Mouse (Mus musculus): ENCODE measurements around the gene Dusp2.
A peak's percentile ranks its signal among the peaks of the same experiment; 100 is the strongest.
"Not testable (repeated sequence)": the region's sequence is repeated elsewhere in the genome, so short reads cannot be mapped to it uniquely, and the experiment has no call there.

Gene Dusp2

GRCm38 (mm10) chr2:127335767-127336496, at the start of gene Dusp2:
Gene Dusp2, plus strand, starts transcription at chr2:127336159.
- DNase-seq (ENCODE audit: low spot score in 2 of 2): peak in 1 of 2 experiments; percentile 55

DNA sequence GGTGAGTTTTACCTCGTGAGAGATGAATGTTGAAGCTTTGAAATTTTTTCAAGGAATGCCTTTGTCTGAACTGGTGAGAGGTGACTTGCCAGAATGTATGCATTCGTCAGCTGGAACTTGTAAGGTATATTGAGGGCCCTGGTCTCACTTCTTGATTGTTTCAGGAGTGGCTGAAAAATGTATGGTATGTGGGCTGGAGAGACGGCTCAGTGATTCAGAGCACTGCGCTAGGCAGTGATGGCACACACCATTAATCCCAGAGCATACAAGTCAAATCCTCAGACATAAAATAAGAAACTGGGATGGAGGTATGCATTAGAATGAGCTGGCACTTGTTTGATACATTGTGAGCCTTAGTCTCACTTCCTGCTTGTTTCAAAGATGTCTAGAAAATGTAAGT, 43.7 kb upstream of the Dusp2 start:
- DNase-seq (ENCODE audit: low spot score in 2 of 2): no peak

DNA sequence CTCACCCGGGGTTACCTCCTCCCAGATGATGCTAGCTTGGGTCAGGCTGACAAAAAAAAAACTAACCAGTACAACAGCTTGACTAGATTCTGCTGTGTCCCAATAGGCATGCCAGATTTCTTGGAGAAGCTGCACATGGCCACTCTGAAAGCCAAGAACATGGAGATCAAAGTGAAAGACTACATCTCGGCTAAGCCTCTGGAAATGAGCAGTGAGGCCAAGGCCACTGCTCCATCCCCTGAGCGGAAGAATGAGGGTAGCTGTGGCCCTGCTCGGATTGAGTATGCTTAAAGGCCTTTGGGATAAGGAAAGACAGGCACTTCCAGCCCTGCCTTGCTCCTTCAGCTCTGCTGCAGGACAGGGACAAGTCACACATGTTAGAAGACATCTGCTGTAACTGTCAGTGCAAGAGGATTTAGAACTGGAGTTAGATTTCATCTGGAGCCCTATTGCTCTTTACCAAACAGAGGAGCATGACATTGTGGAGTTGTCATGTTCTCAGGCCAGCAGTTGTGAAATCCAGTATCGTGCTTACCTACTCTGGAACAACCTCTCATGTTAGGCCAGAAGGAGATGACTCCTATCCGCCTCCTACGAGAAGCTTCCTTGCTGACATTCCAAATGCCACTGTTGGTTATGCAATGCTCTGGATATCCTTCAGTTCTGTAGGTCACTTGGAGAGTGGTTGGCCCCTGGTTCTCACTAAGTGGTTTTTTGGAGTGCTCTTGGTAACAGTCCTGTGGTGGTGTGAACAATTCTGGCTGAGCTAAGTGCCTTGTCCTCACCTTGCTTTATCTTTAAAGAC, 38.8 kb upstream of the Dusp2 start:
- DNase-seq (ENCODE audit: low spot score in 2 of 2): no peak

GRCm38 (mm10) chr2:127298056-127298455, 37.9 kb upstream of the Dusp2 start:
- DNase-seq (ENCODE audit: low spot score in 2 of 2): no peak

DNA sequence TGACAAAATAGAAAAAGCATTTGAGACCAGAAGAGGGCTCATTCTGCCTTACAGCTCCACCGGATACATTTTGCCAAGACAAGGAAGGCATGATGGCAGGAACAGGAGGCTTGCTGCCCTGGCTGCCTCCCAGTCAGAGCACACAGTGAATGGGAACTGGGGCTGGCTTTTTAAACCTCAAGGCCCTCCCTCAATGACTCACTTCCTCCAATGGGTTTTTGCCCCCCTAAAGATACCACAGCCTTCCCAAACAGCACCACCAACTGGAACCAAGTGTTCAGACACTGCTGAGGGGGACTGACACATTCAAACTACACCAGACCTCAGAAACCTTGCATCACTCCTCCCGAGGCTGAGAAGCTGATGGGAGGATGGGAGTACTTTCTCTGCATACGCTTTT, 35.3 kb upstream of the Dusp2 start:
- no peak for DNase-seq (ENCODE audit: low spot score in 2 of 2)

GRCm38 (mm10) chr2:127301883-127302282, 34.1 kb upstream of the Dusp2 start:
- DNase-seq (ENCODE audit: low spot score in 2 of 2): no peak

DNA sequence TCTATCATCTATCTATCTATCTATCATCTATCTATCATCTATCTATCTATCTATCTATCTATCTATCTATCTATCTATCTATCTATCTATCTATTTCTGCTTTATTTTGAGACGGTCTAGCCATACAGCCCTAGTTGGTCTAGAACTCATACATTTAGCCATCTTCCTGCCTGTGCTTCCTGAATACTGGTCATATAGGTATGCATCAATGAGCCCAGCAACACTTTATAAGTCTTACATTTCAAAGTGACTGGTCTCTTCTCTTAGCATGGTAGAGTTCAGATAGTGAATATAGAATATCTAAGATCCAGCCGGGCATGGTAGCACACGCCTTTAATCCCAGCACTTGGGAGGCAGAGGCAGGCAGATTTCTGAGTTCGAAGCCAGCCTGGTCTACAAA, 31.8 kb upstream of the Dusp2 start:
- DNase-seq (ENCODE audit: low spot score in 2 of 2): not testable (repeated sequence)

DNA sequence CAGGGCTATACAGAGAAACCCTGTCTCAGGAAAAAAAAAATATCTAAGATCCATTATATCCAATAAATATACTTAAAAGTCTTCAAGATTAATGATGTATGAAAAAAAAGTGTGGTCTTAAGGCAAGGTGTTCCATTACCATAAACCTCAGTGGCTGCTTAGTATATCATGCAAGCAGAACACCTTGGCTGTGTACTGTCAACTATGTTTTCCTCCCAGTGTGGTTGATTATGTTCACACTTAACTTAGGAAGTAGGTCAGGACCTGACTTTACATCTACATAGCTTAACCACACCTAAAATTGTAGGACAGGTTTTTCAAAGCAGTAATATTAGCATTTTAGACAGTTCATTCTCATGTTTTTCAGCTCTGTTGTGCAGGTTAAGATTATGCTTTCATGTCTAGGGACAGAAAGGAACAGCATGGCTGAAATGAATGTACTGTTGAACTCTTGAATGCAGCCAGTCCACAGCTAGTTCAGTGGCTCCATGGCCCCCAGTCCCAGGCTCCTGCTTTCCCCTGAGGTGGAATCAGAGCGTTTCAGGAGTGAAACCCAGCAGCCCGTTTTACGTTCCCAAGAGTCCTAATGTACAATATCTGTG, 31.2 kb upstream of the Dusp2 start:
- no peak for DNase-seq (ENCODE audit: low spot score in 2 of 2)

GRCm38 (mm10) chr2:127306123-127306522, 29.8 kb upstream of the Dusp2 start:
- no peak for DNase-seq (ENCODE audit: low spot score in 2 of 2)

DNA sequence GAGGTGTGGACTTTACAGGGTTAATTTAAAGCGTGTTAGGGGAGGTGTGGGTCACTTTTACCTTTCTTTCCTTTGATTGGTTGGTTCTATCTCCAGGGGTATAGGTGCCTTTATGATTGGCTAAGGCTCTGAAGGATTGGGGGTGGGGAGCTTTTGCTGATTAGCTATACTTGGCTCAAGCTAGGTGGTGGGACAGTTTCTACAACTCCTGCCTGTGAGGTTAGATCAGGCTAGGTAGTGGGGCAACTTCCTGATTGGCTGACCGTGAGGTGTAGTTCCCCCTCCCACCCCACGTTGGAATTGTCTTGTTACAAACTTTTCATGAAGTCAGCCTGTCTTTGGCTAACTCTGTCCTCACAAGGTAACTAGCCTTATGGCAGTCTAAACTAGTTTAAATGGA, 28.8 kb upstream of the Dusp2 start:
- DNase-seq (ENCODE audit: low spot score in 2 of 2): no peak

GRCm38 (mm10) chr2:127308660-127309059, 27.3 kb upstream of the Dusp2 start:
- no peak for DNase-seq (ENCODE audit: low spot score in 2 of 2)

DNA sequence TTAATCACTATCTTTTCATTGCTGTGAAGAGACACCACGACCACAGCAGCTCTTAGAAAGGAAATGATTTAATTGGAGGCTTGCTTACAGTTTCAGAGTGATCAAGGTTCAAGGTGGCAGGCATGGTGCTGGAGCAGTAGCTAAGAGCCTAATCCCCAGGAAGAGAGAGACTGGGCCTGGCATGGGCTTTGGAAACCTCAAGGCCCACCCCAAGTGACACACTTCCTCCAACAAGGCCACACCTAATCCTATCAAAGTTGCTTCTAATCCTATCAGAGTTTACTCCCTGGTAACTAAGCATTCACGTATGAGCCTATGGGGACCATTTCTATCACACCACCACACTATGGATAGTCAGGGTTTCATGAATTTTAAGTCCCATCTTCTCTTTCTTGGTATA, 25.7 kb upstream of the Dusp2 start:
- DNase-seq (ENCODE audit: low spot score in 2 of 2): no peak

GRCm38 (mm10) chr2:127310685-127311084, 25.3 kb upstream of the Dusp2 start:
- DNase-seq (ENCODE audit: low spot score in 2 of 2): no peak

DNA sequence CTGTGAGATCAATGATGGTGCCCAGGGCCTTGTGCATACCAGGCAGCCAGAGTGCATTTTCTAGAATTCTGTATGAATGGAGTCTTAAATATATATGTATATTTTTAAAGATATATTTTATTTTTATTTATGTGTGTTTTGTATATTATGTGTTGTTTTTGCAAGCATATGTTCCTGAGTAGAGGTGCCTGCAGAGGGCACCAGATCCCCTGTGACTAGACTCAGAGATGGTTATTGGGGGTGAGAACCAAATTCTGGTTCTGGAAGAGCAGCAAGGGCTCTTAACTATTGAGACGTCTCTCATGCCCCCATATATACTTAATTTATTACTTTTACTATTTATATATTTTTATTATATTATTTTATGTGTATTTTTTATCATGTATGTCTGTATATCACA, 24.8 kb upstream of the Dusp2 start:
- DNase-seq (ENCODE audit: low spot score in 2 of 2): no peak

- DNase-seq (ENCODE audit: low spot score in 2 of 2): no peak
These were observed 23.2 kb upstream of the Dusp2 start for GRCm38 (mm10) chr2:127312801-127313200.

DNA sequence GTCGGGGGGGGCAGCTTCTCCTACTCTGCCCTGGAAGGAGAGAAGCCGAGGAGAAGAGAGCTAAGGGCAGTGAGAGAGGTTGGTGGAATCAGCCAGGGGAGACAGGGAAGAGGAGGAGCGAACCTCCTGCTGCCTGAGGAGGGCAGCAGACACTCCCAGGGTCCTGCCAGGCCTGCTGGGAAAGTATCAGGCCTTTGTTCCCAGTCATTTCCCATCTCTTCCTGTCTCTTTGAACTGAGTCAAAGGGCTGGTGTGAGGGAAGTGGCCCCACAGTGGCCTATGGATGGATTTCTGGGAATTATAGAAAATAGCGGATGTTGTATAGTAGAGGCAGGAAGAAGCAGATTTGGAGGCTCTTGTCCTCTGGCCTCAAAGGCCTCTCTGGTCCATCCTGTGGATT, 22.1 kb upstream of the Dusp2 start:
- DNase-seq (ENCODE audit: low spot score in 2 of 2): no peak

DNA sequence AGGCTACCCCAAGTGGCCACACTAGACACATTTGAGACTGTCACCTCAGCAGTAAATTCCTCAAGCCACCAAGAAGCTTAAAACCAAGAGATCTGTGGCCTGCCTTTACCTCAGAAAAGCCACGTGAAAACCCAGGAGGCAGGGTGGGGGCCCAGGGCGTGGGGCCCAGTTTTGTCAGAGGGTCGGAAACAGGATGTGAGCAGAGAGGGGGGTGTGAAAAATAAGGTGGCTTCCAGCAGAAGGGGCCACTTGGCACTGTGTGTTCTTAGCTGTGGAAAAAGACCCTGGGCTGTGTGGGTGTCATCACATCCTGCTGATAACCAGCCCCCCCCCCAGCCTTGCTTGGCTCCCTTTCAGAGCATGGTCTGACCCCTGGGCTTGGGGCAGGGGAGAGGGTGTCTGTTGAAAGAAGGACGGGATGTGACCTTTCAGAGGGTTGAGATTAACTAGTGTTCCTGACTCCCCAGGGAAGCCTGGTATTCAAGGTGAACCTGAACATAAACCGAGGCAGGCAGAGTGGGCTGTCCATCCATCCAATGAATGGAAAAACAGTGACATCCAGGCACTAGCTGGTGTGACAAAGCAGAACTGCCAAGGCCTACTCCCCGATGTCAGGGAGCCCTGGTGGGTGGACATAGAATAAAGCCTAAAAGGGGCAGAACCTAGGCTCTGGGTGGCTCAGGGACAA, 21.3 kb upstream of the Dusp2 start:
- DNase-seq (ENCODE audit: low spot score in 2 of 2): no peak

DNA sequence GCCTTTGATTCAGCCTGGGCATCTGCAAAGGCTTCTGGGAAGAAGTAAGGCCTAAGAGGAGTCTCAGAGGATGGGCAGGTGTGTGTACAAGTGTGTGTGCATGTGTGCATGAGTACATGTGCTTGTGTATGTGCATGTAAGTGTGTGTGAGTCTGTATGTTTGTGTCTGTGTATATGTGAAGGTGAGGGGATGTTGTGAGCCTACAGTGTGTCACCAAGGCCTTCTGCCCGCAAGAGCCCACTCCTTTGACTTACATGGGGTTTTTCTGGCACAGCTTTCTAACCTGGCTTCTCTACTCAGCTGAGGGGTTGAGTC, 20.8 kb upstream of the Dusp2 start:
- no peak for DNase-seq (ENCODE audit: low spot score in 2 of 2)

DNA sequence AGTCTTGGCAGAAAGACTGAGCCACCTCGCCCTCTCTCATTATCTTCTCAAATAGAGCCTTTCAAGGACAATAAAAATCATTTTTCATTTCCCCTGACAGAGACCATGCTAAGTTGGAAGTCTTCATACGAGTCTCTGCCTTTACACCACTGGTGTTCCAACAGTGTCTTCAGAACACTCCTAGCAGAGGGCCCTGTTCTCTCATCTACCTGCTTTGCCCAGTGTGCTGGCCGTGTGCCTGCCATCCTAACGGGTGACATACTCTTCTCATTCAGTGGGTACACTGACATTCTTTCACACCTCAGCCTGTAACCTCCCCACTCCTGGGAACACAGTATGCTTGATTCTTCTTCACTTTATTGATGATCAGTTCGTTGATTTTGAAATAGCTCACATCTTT, 19.5 kb upstream of the Dusp2 start:
- DNase-seq (ENCODE audit: low spot score in 2 of 2): no peak

- no peak for DNase-seq (ENCODE audit: low spot score in 2 of 2)
These were observed 17.8 kb upstream of the Dusp2 start for GRCm38 (mm10) chr2:127318136-127318535.

DNA sequence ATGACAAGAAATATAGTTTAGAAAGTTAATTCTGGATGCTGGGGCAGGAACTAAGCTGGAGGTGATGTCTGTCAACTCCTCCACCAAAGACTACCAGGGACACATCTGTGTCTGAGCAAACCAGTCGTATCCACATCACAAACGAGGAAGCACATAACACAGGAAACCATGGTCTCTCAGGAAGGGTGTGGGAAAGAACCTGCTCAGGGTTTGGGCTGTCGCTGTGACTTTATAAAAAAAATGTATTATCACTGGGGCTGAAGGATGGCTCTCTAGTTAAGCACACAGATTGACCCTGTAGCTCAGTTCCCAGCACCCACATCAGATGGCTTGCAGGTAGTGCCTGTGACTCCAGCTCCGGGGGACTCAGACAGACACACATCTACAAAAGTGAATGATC, 16.9 kb upstream of the Dusp2 start:
- DNase-seq (ENCODE audit: low spot score in 2 of 2): no peak

- no peak for DNase-seq (ENCODE audit: low spot score in 2 of 2)
These were observed 13.2 kb upstream of the Dusp2 start for GRCm38 (mm10) chr2:127322671-127323285.
